Mouse (Mus musculus): ENCODE results near the gene Thada.

DNA sequence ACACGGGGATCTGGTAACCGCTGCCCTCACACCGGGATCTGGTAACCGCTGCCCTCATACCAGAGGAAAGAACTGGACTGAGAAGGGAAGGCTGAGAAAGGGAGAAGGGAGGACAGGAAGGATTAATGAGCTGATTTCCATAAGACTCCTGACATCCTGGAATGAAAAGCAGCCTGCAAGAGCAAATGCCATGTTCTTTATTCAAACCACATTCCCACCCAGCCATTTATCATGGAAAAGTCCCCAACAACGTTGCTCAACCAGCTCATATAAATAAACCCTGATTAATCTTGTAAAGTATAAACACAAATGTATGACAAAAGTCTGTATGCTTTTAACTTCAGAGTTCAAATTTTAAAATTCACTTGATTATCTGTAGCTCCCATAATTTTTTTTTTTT, 196.3 kb downstream of the Thada start:
- TF ChIP-seq GATA1 (IDR thresholded peaks at IDR 0.05; ENCODE audit: borderline replicate concordance, low read length) (no peak), FLI1 (IDR thresholded peaks at IDR 0.05; ENCODE audit: low read length) (no peak)
